Mouse (Mus musculus) lung, adult 18-20 months (tissue): ENCODE data around the gene Tnk2.
A peak's percentile ranks its signal among the peaks of the same experiment; 100 is the strongest.

Experiments
- DNase-seq, 2 experiments: peaks; one replicate each; pipeline ENCODE4 v3.0.0; 2022; ENCODE audit warnings: mixed read lengths in 2 of 2

The Tnk2 gene

GRCm38 (mm10) chr16:32680806-32681205, 37.1 kb downstream of the Tnk2 start:
- no peak for DNase-seq

GRCm38 (mm10) chr16:32682194-32682593, 38.5 kb downstream of the Tnk2 start:
- peak in 1 of 2 experiments; percentile 77 for DNase-seq

- no peak for DNase-seq
Measured at GRCm38 (mm10) chr16:32682841-32683240, 39.2 kb downstream of the Tnk2 start.

- DNase-seq, result peak in 1 of 2 experiments; percentile 52
Measured at GRCm38 (mm10) chr16:32683343-32683742, 39.7 kb downstream of the Tnk2 start.

- peak; percentile 30 to 55 for DNase-seq
Measured at GRCm38 (mm10) chr16:32685405-32685804, 41.7 kb downstream of the Tnk2 start.

GRCm38 (mm10) chr16:32685998-32686397, 42.3 kb downstream of the Tnk2 start:
- DNase-seq, result no peak

GRCm38 (mm10) chr16:32687221-32687620, 43.5 kb downstream of the Tnk2 start:
- no peak for DNase-seq

GRCm38 (mm10) chr16:32688770-32689169, 45.1 kb downstream of the Tnk2 start:
- DNase-seq, result no peak

GRCm38 (mm10) chr16:32689501-32689900, 45.8 kb downstream of the Tnk2 start:
- DNase-seq, result peak; percentile 52 to 72

GRCm38 (mm10) chr16:32696841-32697464, 53.3 kb downstream of the Tnk2 start:
- peak in 1 of 2 experiments; percentile 48 for DNase-seq

- no peak for DNase-seq
Measured at GRCm38 (mm10) chr16:32697665-32698446, 54.2 kb downstream of the Tnk2 start.

GRCm38 (mm10) chr16:32698550-32698949, 54.9 kb downstream of the Tnk2 start:
- no peak for DNase-seq

GRCm38 (mm10) chr16:32703312-32703912, 59.7 kb downstream of the Tnk2 start:
- peak; percentile 36 to 75 for DNase-seq

- no peak for DNase-seq
Measured at GRCm38 (mm10) chr16:32705606-32706005, 61.9 kb downstream of the Tnk2 start.

GRCm38 (mm10) chr16:32707111-32707823, 63.6 kb downstream of the Tnk2 start:
- DNase-seq, result no peak

GRCm38 (mm10) chr16:32707824-32708456, 64.3 kb downstream of the Tnk2 start:
- no peak for DNase-seq

- no peak for DNase-seq
Measured at GRCm38 (mm10) chr16:32708457-32709033, 64.9 kb downstream of the Tnk2 start.

GRCm38 (mm10) chr16:32709116-32709515, 65.4 kb downstream of the Tnk2 start:
- peak; percentile 65 to 76 for DNase-seq

GRCm38 (mm10) chr16:32710426-32711070, 66.9 kb downstream of the Tnk2 start:
- no peak for DNase-seq

GRCm38 (mm10) chr16:32712202-32712601, 68.5 kb downstream of the Tnk2 start:
- DNase-seq, result no peak

- DNase-seq, result no peak
Measured at GRCm38 (mm10) chr16:32713556-32713955, 69.9 kb downstream of the Tnk2 start.

- DNase-seq, result no peak
Measured at GRCm38 (mm10) chr16:32715364-32715763, 71.7 kb downstream of the Tnk2 start.
